Mouse (Mus musculus) T-cell, adult 66 days (primary cell): ENCODE measurements around the gene Lamc2. TPM values are rescaled to one million over a fixed set of nuclear protein-coding genes. Genes with fewer than 3 reads are reported as not detected.

Experiments used
- total RNA-seq, 2 experiments: library from RNA; stranded (reverse); gene quantifications; 3 replicates in 1 of 2; 4 replicates in 1 of 2; pipeline ENCODE4 v1.2.4; 2023

The Lamc2 gene
- total RNA-seq = not detected

GRCm38 (mm10) chr1:153185828-153186803, at the start of gene Lamc2:
Lamc2 (minus strand) TSS chr1:153186447.

Other genes starting within 250 kb of the Lamc2 start
- gene Nmnat2, start 231.5 kb downstream of the Lamc2 start, total RNA-seq = 1 to 10 TPM; 3.0 to 4.1 TPM
- 1 to 10 TPM; 2.5 to 3.2 TPM for gene Lamc1, start 146.3 kb upstream of the Lamc2 start, total RNA-seq
- under 1 TPM; 0.39 to 0.82 TPM for gene Shcbp1l, start 238.7 kb upstream of the Lamc2 start, total RNA-seq